Mouse (Mus musculus) ES-Bruce4 (cell line): ENCODE measurements at regions not wholly inside any gene's neighbourhood (a gene's known extent, or its start where the extent isn't known, plus 50 kb on each side); places are given as distances from the start of the nearest gene placed in this dataset.
A peak's percentile ranks its signal among the peaks of the same experiment; 100 is the strongest.
"Not testable (repeated sequence)": the region's sequence is repeated elsewhere in the genome, so short reads cannot be mapped to it uniquely, and the experiment has no call there.

Source experiments
- H3K27ac ChIP-seq: 2 replicates; pipeline ENCODE4 v1.5.1; 2012; ENCODE audit warnings: low read length, inconsistent platforms; ENCODE audit not compliant: insufficient read depth
- H3K27me3 ChIP-seq: 2 replicates; pipeline ENCODE4 v1.6.1; 2012; ENCODE audit warnings: mild to moderate bottlenecking, low read length, inconsistent platforms; ENCODE audit not compliant: control insufficient read depth, poor library complexity, insufficient read depth, severe bottlenecking
- H3K36me3 ChIP-seq: 2 replicates; pipeline ENCODE4 v1.6.1; 2012; ENCODE audit warnings: inconsistent platforms, mild to moderate bottlenecking, low read length, moderate library complexity; ENCODE audit not compliant: control insufficient read depth, poor library complexity, insufficient read depth, severe bottlenecking
- H3K4me1 ChIP-seq: one replicate; pipeline ENCODE4 v1.8.1; 2011; ENCODE audit warnings: low read length; ENCODE audit not compliant: control insufficient read depth, insufficient read depth
- H3K4me3 ChIP-seq: 2 replicates; pipeline ENCODE4 v1.5.1; 2011; ENCODE audit warnings: low read depth, mild to moderate bottlenecking, low read length
- H3K9ac ChIP-seq: 2 replicates; pipeline ENCODE4 v1.6.1; 2012; ENCODE audit warnings: low read depth, mild to moderate bottlenecking, inconsistent platforms; ENCODE audit not compliant: poor library complexity, severe bottlenecking
- H3K9me3 ChIP-seq: replicated peaks from 2 replicates; pipeline ENCODE4 v1.6.1; 2012; ENCODE audit warnings: mild to moderate bottlenecking, low read length, inconsistent platforms; ENCODE audit not compliant: control insufficient read depth, poor library complexity, insufficient read depth, severe bottlenecking
- CTCF ChIP-seq: IDR thresholded peaks from one replicate; pipeline ENCODE4 v1.8.1; 2011; ENCODE audit warnings: low read depth, low read length
- EP300 ChIP-seq: IDR thresholded peaks from 2 replicates; pipeline ENCODE4 v1.6.1; 2011; ENCODE audit warnings: low read depth, low read length; ENCODE audit not compliant: insufficient read depth
- POLR2A ChIP-seq: IDR thresholded peaks from one replicate; pipeline ENCODE4 v1.8.1; 2011; ENCODE audit warnings: low read length; ENCODE audit not compliant: insufficient read depth

DNA sequence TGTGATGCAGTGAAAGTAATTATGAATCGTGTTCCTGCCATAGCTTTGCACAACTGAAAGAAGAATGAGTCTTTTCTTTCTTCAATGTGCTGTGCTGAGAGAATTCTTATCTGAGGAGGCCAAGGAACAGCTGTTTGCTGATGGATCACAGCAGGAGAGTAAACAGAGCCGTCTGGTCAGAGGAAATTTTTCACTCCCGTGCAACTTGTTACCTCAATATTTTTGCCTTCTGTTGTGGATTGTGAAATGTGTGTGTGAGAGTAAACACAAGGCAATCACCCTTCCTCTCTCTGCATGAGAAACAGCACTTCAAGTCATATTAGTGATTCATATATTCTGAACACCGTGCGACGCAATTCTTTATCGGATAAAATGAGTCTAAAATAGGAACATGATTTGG, 171.9 kb downstream of the Epm2a start:
- no peaks in the 10 kb centered on the region for H3K9me3 ChIP-seq
- H3K27me3 ChIP-seq = no peaks in the 10 kb centered on the region

DNA sequence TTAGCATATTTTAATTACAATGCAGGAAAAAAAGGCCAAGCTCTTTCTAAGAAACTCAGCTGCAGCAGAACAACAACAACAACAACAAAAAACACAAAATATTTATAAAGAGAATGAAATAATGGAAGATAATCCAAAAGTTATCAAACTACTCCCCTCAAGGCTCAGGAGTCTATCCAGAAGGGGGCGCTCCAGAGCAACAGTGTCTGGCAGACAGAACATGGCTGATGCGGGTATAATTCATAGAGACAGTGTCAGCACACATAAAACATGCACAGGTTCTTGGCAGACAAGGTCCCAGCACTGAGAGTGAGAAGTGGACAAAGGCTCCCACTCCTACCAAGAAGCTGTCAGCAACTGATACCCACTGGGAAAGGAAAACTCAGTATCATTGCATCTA, 173.9 kb downstream of the Epm2a start:
- TF ChIP-seq CTCF = peak; percentile 55
- no peak for TF ChIP-seq EP300
- TF ChIP-seq POLR2A = no peak
- H3K9ac ChIP-seq = no peak overlapping the region
- no peaks in the 10 kb centered on the region for H3K9me3 ChIP-seq
- no peak overlapping the region for H3K4me3 ChIP-seq
- no peak overlapping the region for H3K27ac ChIP-seq
- H3K27me3 ChIP-seq = no peaks in the 10 kb centered on the region
- H3K4me1 ChIP-seq = no peaks in the 10 kb centered on the region
- H3K36me3 ChIP-seq = no peaks in the 10 kb centered on the region

More for the DNA sequence above, 171.9 kb downstream of the Epm2a start:
- H3K27ac ChIP-seq = no peak overlapping the region
- no peak overlapping the region for H3K9ac ChIP-seq
- TF ChIP-seq POLR2A = no peak
- TF ChIP-seq EP300 = no peak
- TF ChIP-seq CTCF = no peak
- H3K4me1 ChIP-seq = no peaks in the 10 kb centered on the region
- H3K4me3 ChIP-seq = no peak overlapping the region
- H3K36me3 ChIP-seq = no peaks in the 10 kb centered on the region

DNA sequence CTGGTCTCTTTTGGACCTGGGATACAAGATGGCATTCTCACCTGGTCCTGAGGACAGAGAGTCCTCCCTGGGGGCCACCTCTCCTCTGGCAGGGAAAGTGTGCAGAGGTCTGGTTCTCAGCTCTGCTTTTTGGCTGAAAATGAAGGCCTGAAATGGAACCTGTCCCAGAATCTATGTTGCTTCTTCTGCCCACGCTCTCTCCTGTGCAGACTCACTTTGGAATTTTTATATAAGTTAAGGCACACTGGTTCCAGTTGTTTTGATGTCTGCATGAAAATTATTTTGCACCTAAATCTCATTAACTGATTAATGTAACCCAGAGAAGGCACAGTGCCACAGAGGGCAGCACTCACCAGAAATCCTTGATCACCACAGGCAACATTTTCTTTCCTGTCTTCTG, 188.1 kb downstream of the Epm2a start:
- no peaks in the 10 kb centered on the region for H3K27me3 ChIP-seq
- H3K9ac ChIP-seq = 0 out of 2 replicates have a peak overlapping the region, but pooled peaks have one; percentile 21
- H3K4me1 ChIP-seq = no peaks in the 10 kb centered on the region
- no peaks in the 10 kb centered on the region for H3K9me3 ChIP-seq
- no peaks in the 10 kb centered on the region for H3K36me3 ChIP-seq
- TF ChIP-seq POLR2A (no peak), CTCF (no peak), EP300 (no peak)
- H3K27ac ChIP-seq = no peak overlapping the region
- peak overlapping the region; percentile 43 for H3K4me3 ChIP-seq

DNA sequence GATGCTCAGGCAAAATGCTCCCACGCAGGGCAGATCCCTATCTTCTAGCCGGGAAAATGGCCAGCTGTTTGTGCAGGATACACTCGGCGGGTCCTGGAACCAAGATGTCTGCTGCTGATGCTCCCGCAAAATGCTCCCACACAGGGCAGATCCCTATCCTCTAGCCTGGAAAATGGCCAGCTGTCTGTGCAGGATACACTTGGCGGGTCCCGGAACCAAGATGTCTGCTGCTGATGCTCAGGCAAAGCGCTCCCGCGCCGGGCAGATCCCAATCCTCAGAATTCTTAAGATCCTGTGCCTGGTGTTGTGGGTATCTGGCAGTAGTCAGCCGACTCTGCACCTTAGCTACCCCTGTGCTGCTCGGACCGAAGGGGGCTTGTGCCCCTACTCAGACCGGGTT, 212.2 kb downstream of the Epm2a start:
- H3K27me3 ChIP-seq, H3K9ac ChIP-seq, H3K27ac ChIP-seq, H3K36me3 ChIP-seq, H3K9me3 ChIP-seq, H3K4me1 ChIP-seq: not testable (repeated sequence)
- H3K4me3 ChIP-seq = peak overlapping the region; percentile 44

DNA sequence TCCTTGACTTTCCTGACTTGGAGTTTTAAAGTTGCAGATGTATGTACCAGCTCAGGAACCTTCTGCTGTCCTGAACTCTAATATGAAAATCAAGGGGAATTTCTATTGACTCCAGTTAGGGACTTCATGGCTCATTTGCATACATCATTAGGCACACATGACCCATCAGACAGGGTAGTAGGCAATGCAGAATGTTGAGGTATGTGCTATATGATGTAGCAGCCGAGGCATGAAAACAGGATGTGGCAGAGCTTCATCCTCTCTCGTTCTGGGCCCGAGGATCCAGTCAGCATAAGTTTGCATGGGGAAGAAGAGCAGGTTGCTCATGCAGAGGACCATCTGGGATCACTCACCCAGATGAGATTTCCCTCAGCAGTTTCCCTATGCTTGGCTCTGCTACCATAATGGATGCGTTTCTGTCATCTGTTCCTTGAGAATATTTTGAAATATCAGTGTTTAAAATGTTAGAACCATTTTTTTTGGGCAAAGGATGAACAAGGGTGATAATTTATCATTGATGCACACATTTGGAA, 227.4 kb downstream of the Epm2a start:
- Histone ChIP-seq H3K27me3 (no peaks in the 10 kb centered on the region), H3K4me3 (no peak overlapping the region), H3K4me1 (no peaks in the 10 kb centered on the region), H3K27ac (no peak overlapping the region), H3K9me3 (no peaks in the 10 kb centered on the region), H3K9ac (no peak overlapping the region), H3K36me3 (no peaks in the 10 kb centered on the region)
- TF ChIP-seq EP300 (no peak), POLR2A (no peak), CTCF (no peak)

DNA sequence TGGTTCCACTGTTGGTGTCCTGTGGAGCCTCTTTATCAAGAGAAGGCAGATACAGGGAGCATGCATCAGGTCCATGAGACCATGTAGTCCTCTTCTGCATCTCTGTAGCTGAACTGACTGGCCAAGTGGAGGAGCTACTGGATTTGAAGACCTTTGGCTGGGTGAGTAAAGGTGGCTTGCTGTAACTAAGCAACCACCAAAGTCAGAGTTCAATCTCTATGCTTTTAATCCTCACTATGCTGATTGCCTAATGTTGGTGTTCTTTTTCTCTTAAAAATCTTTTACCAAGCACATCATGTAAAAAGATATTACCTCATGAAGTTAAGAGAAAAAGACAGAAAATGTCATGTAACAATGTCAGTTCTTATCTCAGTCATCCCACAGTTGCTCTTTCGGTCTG, 265.2 kb downstream of the Epm2a start:
- Histone ChIP-seq H3K4me1 (no peaks in the 10 kb centered on the region), H3K36me3 (no peaks in the 10 kb centered on the region), H3K9ac (no peak overlapping the region), H3K27me3 (no peaks in the 10 kb centered on the region), H3K4me3 (no peak overlapping the region), H3K9me3 (no peaks in the 10 kb centered on the region), H3K27ac (no peak overlapping the region)
- TF ChIP-seq CTCF = no peak
- no peak for TF ChIP-seq POLR2A
- no peak for TF ChIP-seq EP300

DNA sequence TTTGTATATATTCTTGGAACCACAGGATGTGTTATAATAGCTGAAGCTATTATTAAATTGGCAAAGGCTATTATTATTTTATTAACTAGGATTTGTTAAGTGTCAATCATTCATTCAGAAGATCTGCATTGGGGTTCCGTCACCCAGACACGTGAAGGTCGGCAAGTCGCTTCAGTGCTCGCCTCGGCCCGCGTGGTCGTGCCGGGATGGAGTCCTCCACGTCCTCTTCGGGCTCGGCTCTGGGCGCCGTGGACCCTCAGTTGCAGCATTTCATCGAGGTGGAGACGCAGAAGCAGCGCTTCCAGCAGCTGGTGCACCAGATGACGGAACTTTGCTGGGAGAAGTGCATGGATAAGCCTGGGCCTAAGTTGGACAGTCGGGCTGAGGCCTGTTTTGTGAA, 265.9 kb downstream of the Epm2a start:
- H3K36me3 ChIP-seq, H3K9ac ChIP-seq, H3K4me1 ChIP-seq, H3K4me3 ChIP-seq, H3K27me3 ChIP-seq, H3K27ac ChIP-seq, H3K9me3 ChIP-seq: not testable (repeated sequence)
